Mouse (Mus musculus) spleen, adult 2 months (tissue): ENCODE data around the gene Mup20.

Source experiments
- CTCF ChIP-seq: fragments of 200-500 bp; IDR thresholded peaks from 2 replicates; pipeline ENCODE4 v1.5.1; 2011; ENCODE audit warnings: mild to moderate bottlenecking, inconsistent platforms; ENCODE audit not compliant: insufficient read depth, insufficient read length, insufficient replicate concordance; ENCODE audit errors: extremely low read depth
- POLR2A ChIP-seq: fragments of 200-500 bp; IDR thresholded peaks from 2 replicates; pipeline ENCODE4 v1.6.1; 2011; ENCODE audit warnings: low read depth, low read length, inconsistent platforms

GRCm38 (mm10) chr4:62024256-62024959 is 29.6 kb downstream of the Mup20 start:
- TF ChIP-seq CTCF (no peak), POLR2A (no peak)
